Mouse (Mus musculus): ENCODE measurements around the gene Rabgef1. TPM values are rescaled to one million over a fixed set of nuclear protein-coding genes. Genes with fewer than 3 reads are reported as not detected.
A peak's percentile ranks its signal among the peaks of the same experiment; 100 is the strongest.

Rabgef1 gene
- total and polyA plus RNA-seq, 3 experiments: 27.9 to 63.3 (median 32.9) TPM

DNA sequence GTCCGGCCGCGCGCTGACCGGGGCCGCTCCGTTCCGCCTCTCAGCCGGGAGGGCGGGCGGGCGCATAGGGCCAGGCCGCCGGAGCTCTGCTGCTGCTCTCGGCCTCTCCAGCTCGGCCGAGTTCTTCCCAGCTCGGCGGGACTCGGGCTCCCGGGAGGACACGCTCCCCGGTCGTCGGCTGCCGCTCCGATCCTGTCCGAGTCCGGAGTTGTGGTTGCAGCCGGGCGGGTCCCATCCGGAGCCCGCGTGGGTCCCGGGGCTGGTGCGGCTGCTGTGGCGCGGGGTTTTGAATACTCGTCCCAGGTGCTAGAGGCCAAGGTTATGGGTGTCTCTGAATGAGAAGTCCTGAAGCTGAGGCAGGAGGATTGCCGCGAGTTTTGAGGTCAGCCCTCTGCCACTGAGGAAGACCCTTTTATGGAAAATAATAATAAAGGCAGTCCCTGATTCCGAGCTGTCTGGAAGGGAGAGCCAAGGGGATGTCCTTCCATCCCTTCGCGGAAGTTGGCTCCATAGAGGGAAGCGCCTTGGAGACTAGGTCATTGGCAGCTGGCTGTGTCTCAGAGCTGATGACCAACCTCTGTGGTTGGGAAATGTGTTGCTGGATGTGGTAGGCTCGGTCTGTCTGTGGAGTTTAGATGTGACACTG is 481 bp downstream of the Rabgef1 start:
- DNase-seq: peak; percentile 73

GRCm38 (mm10) chr5:130173012-130173411 is 1.4 kb downstream of the Rabgef1 start:
- no peak for DNase-seq

DNA sequence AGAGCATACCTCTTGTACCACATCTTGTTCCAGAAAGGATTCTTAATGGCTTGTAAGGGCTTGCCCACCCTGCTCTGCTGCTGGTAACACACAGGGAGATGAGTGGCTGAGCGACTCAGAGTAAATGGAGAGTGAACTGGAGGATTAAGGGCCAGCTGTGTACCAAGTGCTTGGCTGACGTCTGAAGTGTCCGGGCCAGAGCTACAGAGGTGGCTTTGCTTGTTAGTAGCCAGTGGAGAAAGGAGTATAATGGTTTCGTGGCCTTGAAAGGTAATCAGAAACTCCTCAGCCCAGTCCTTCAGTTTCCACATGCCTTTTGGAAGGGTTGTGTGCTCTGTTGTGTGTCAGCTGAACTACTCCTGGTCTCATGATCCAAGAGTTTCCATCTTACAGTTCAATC is 6.3 kb downstream of the Rabgef1 start:
- no peak for DNase-seq

GRCm38 (mm10) chr5:130180362-130180761 is 8.8 kb downstream of the Rabgef1 start:
- DNase-seq: no peak

DNA sequence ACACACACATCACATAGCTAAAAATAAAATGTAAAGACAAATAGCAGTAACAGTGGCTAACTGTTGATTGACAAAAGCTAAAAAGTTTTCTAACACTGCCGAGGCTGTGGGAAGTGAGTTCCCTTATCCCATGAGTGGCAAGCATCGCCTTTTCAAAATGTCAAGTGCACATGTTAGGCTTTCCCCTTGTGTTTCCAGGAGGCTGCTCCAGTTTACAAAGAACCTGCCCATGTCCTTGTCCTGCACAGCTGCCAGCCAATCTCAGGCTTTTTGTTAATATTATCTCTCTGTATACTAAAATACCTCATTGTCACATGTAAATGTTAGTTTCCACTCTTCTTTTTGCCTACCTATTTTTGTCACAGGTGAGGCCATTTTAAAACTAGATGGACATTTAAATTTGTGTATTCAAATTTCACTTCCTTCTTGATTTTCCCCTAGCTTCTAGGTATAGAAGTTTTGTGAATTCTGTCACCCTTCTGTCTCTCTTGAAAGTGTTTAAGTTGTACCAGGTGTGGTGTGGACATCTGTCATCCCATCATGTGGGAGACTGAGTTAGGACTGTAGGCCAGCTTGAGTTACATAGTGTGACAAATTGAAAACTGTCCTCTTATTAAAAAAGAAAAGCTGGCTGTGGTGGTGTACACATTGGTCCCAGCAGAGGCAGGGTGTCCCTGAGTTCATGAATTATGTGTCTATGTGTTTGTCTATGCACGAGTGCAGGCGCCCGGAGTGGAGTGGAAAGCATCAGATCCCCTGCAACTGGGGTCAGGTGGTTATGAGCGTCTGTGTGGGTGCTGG is 10.3 kb downstream of the Rabgef1 start:
- no peak for DNase-seq

GRCm38 (mm10) chr5:130182541-130182821 is 10.9 kb downstream of the Rabgef1 start:
- no peak for DNase-seq

GRCm38 (mm10) chr5:130184193-130184856 is 12.7 kb downstream of the Rabgef1 start:
- peak; percentile 76 for DNase-seq

GRCm38 (mm10) chr5:130185312-130185711 is 13.7 kb downstream of the Rabgef1 start:
- DNase-seq: no peak

DNA sequence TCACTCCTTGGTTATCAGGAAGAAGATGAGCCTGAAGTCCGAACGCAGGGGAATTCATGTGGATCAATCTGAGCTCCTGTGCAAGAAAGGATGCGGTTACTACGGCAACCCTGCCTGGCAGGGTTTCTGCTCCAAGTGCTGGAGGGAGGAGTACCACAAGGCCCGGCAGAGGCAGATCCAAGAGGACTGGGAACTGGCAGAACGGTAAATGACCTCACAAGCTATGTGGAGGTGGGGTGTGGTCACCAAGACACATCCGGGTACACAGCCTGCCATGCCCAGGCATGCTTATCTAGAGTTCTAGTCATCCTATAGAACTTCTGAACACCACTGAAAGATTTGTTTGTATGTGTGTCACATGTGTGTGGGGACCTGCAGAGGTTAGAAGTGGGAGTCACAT is 15.8 kb downstream of the Rabgef1 start:
- no peak for DNase-seq

DNA sequence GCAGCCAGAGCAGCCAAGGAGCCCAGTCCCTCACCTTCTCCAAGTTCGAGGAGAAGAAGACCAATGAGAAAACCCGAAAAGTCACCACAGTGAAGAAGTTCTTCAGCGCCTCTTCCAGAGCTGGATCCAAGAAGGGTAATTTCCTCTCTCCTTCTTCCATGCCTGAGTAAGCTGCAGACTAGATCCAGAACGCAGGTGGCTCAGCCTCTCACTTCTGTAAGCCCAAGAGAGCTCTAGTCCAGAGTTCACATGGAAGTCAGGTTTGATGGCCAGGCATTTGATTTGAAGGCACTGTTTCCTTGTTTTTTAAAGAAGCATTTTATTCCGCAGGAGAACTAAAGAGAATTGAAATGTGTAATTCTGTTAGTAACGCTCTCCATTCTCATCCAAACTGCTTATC is 19.3 kb downstream of the Rabgef1 start:
- no peak for DNase-seq

GRCm38 (mm10) chr5:130191865-130192264 is 20.3 kb downstream of the Rabgef1 start:
- no peak for DNase-seq

GRCm38 (mm10) chr5:130192356-130192944 is 20.9 kb downstream of the Rabgef1 start:
- DNase-seq: no peak

GRCm38 (mm10) chr5:130193760-130194159 is 22.2 kb downstream of the Rabgef1 start:
- no peak for DNase-seq

DNA sequence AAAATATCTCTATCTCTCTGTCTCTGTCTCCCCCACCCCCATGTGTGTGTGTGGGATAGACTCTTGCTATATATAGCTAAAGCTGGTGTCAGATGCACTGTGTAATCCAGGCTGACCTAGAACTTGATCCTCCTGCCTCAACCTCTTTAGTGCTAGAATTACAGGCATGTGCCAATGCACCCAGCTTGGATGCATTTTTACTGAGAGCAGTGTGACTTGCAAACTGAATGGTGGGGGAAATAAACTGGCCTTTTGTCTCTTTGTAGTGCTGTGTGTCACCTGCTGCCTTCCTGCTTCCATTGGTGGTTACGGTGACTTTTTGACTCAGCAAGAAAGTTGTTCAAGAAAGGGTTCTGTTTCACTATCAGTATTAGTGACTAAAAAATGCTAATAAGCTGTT is 24.7 kb downstream of the Rabgef1 start:
- DNase-seq: no peak

GRCm38 (mm10) chr5:130197454-130197853 is 25.9 kb downstream of the Rabgef1 start:
- no peak for DNase-seq

DNA sequence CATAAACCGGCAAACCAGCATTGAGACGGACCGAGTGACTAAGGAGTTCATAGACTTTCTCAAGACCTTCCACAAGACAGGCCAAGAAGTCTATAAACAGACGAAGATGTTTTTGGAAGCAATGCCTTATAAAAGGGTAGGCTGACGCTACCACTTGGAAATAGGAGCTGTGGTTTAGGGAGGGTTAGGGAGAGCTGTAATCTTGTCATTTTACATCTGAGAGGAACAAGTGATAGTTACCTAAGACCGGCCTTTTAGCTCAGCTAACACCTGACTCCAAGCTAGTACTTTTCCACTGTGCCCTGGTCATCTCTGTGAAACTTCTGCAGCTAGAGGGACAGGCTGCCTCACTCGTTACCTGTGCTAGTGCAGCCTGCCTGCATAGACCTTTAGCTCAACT is 26.4 kb downstream of the Rabgef1 start:
- DNase-seq: no peak

DNA sequence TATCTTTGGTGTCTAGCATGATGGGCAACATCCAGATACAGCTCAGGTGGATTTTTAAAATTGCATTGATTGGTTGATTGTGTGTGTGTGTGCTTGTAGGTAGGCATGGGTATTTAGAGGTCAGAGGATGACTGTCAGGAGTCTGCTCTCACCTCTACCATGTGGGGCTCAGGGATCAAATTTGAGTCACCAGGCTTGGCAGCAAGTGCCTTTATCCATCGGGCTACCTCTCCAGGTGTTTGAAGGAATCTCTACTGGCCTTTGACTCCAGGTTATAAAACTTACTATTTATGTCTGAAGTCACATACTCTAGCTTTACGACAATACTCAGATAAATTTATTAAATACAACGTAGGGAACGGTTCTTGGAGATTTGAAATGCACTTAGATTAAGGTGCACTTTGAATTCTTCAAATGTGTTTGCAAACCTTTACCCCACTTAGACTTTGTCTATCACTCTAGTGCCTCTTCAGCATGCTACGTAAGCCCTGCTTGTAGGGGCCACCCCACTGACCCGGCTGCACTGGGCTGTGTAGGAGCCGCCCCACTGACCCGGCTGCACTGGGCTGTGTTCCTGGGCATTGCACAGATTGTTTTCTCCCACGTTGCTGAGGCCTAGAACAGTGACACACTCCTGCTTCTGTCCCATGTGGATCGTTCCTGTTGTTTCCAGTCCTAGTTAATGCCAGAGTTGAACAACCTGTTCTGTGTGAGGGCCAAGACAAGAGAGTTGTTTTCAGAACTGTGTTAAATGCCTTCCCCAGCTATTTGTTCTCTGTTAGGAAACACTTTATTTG is 28.8 kb downstream of the Rabgef1 start:
- no peak for DNase-seq

DNA sequence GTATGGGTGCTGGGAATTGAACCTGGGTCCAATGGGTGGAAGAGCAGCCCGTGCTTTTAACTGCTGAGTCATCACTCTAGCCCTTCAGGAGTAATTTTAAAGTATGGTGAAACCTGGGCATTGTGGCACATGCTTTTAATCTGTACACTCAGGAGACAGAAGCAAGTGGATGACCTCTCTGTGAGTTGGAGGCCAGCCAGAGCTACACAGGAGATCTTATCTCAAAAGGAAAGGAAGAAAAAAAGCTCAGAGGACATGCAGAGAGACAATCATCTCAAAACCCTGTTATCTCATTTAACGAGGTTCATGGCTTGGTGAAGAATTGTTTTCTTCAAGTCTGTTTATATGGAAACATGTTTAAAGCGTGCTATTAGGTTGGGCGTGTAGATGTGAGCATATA is 32.4 kb downstream of the Rabgef1 start:
- no peak for DNase-seq

- DNase-seq: no peak
Measured at GRCm38 (mm10) chr5:130204560-130204959, 33.0 kb downstream of the Rabgef1 start.

GRCm38 (mm10) chr5:130205441-130206023 is 33.9 kb downstream of the Rabgef1 start:
- DNase-seq: no peak

GRCm38 (mm10) chr5:130207299-130207698 is 35.7 kb downstream of the Rabgef1 start:
- DNase-seq: no peak

DNA sequence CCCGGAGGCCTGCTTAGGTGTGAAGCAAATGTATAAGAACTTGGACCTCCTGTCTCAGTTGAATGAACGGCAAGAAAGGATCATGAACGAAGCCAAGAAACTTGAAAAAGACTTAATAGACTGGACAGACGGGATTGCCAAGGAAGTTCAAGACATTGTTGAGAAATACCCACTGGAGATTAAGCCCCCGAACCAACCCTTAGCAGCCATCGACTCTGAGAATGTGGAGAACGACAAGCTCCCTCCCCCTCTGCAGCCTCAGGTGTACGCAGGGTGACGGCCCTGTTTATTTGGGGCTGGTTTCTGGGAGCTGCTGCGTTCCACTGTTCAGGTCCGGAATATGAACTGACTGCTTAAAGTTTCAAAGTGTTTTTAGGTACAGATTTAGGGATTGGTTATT is 41.4 kb downstream of the Rabgef1 start:
- DNase-seq: no peak
